ENCODE assay signal across 13 mouse cellular contexts in the genomic region with DNA sequence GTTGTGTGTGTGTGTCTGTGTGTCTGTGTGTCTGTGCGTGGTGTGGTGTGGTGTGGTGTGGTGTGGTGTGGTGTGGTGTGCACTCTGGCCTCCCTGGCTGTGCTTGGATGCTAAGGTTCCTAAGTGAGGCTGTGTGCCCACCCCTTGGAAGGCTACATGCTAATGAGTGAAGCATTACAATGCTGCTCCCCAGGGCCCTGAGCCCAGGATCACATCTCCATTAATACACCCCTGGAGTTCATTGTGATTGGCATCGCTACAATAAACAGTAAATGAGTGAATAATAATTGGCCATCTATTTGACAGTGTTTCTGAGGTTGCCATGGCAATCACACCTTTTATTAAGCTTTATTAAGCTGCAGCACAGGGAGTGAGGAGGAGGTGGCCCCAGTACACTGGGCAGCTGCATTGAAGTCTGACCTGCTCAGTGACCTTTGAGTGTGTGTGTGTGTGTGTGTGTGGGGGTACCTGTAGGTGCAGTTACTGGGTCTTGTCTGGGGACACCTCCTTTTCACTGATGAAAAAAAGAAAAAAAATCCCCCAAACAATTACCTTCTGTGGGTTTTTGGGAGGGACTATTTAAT.
DNase-seq lines count a peak whose midpoint lies in the region; ATAC-seq lines count a peak whose summit lies in the region.
"Had no signal": no experiment of that assay in that cellular context is flagged by ENCODE, and none has a peak within 500 bp of the region (broad histone marks: within the 10 kb centered on the region; RNA-seq: fewer than 3 reads in every experiment).

No protein-coding gene starts in this region.

- no peaks in the 10 kb centered on the region for H3K36me3 ChIP-seq in hindbrain, embryonic 11.5 days (ENCODE audit: control insufficient read depth, insufficient read depth, low read length)
- no peaks in the 10 kb centered on the region for H3K36me3 ChIP-seq in midbrain, embryonic 14.5 days (ENCODE audit: control insufficient read depth, insufficient read depth, low read length)
- H3K36me3 ChIP-seq: heart, embryonic 13.5 days had no signal

- no peak overlapping the region for H3K27ac ChIP-seq in hindbrain, embryonic 11.5 days (ENCODE audit: low read depth, low read length)
- H3K27ac ChIP-seq in midbrain, embryonic 14.5 days (replicated peaks; ENCODE audit: low read depth, low read length) = no peak overlapping the region; the same call in 1 of the 2 replicates
- H3K27ac ChIP-seq: heart, embryonic 13.5 days; layer of hippocampus, adult 2 months had no signal

- H3K4me3 ChIP-seq in hindbrain, embryonic 11.5 days (ENCODE audit: low read depth, low read length) = no peak overlapping the region
- H3K4me3 ChIP-seq in midbrain, embryonic 14.5 days (replicated peaks; ENCODE audit: low read depth, low read length) = no peak overlapping the region
- H3K4me3 ChIP-seq: heart, embryonic 13.5 days; layer of hippocampus, adult 2 months had no signal

- H3K4me2 ChIP-seq in hindbrain, embryonic 11.5 days (replicated peaks; ENCODE audit: low read depth, low read length) = no peak overlapping the region
- H3K4me2 ChIP-seq in midbrain, embryonic 14.5 days (ENCODE audit: low read length) = no peak overlapping the region
- H3K4me2 ChIP-seq: heart, embryonic 13.5 days had no signal

- DNase-seq in ZHBTc4 (ENCODE audit: low read depth, low spot score) = peak; percentile 51
- DNase-seq in embryo, embryonic 11 days = peak; percentile 37
- DNase-seq in hindbrain, embryonic 11.5 days (ENCODE audit: low spot score) = peak; percentile 67
- peak; percentile 68 for DNase-seq in midbrain, embryonic 14.5 days
- DNase-seq in cerebellum, adult 11 months = no peak
- no peak for DNase-seq in adrenal gland, postnatal 25 days
- DNase-seq in adipocyte (ENCODE audit: low spot score) = no peak
- DNase-seq: cerebellum, adult 8-10 months; gastrocnemius, postnatal 14 days; right cerebral cortex, postnatal 4 days had no signal

- H3K9me3 ChIP-seq in hindbrain, embryonic 11.5 days (ENCODE audit: control insufficient read depth, low read length) = no peaks in the 10 kb centered on the region
- no peaks in the 10 kb centered on the region for H3K9me3 ChIP-seq in midbrain, embryonic 14.5 days (ENCODE audit: control insufficient read depth, low read length)
- H3K9me3 ChIP-seq: heart, embryonic 13.5 days had no signal

- WGBS in hindbrain, embryonic 11.5 days = 31% methylated on average over 2 of the region's 2 CpGs
- 18% methylated on average over 2 of the region's 2 CpGs for WGBS in midbrain, embryonic 14.5 days

- ATAC-seq in hindbrain, embryonic 11.5 days (ENCODE audit: low FRiP score) = peak; percentile 79
- peak; percentile 53; the same call in 1 of the 2 replicates for ATAC-seq in midbrain, embryonic 14.5 days (ENCODE audit: low FRiP score, low TSS enrichment)

- H3K27me3 ChIP-seq in hindbrain, embryonic 11.5 days (ENCODE audit: control insufficient read depth, insufficient read depth, low read length) = peaks cover 26% of the 10 kb centered on the region
- 0 out of 2 replicates have a peak, but pooled peaks cover 4% of the 10 kb centered on the region for H3K27me3 ChIP-seq in midbrain, embryonic 14.5 days (ENCODE audit: control insufficient read depth, insufficient read depth, low read length)
- H3K27me3 ChIP-seq: CH12.LX; heart, embryonic 13.5 days had no signal

- H3K4me1 ChIP-seq in hindbrain, embryonic 11.5 days (replicated peaks; ENCODE audit: control insufficient read depth, insufficient read depth, low read length) = peaks cover 6% of the 10 kb centered on the region; the same call in 1 of the 2 replicates
- peaks cover 34% of the 10 kb centered on the region for H3K4me1 ChIP-seq in midbrain, embryonic 14.5 days (ENCODE audit: control insufficient read depth, insufficient read depth, low read length)
- H3K4me1 ChIP-seq: heart, embryonic 13.5 days had no signal

- H3K9ac ChIP-seq in hindbrain, embryonic 11.5 days (ENCODE audit: low read depth, low read length) = no peak overlapping the region
- H3K9ac ChIP-seq in midbrain, embryonic 14.5 days (replicated peaks; ENCODE audit: low read length) = no peak overlapping the region
- H3K9ac ChIP-seq: heart, embryonic 13.5 days had no signal

Comparison
In these comparisons a context has a peak if more than half of its experiments do, and no peak if none do; other contexts are left out.
1. DNase-seq: peak in ZHBTc4 (single experiment), embryo, embryonic 11 days (single experiment), hindbrain, embryonic 11.5 days (single experiment) and midbrain, embryonic 14.5 days (single experiment); none in cerebellum, adult 11 months (single experiment), adrenal gland, postnatal 25 days (single experiment) and adipocyte (single experiment).